Mouse (Mus musculus) ES-Bruce4 (cell line): ENCODE measurements around the gene Pitpnc1. TPM values are rescaled to one million over a fixed set of nuclear protein-coding genes. Genes with fewer than 3 reads are reported as not detected.
"Not testable (repeated sequence)": the region's sequence is repeated elsewhere in the genome, so short reads cannot be mapped to it uniquely, and the experiment has no call there.

Experiments
- H3K27ac ChIP-seq: 2 replicates; pipeline ENCODE4 v1.5.1; 2012; ENCODE audit warnings: low read length, inconsistent platforms; ENCODE audit not compliant: insufficient read depth
- H3K27me3 ChIP-seq: 2 replicates; pipeline ENCODE4 v1.6.1; 2012; ENCODE audit warnings: mild to moderate bottlenecking, low read length, inconsistent platforms; ENCODE audit not compliant: control insufficient read depth, poor library complexity, insufficient read depth, severe bottlenecking
- H3K36me3 ChIP-seq: 2 replicates; pipeline ENCODE4 v1.6.1; 2012; ENCODE audit warnings: inconsistent platforms, mild to moderate bottlenecking, low read length, moderate library complexity; ENCODE audit not compliant: control insufficient read depth, poor library complexity, insufficient read depth, severe bottlenecking
- H3K4me1 ChIP-seq: one replicate; pipeline ENCODE4 v1.8.1; 2011; ENCODE audit warnings: low read length; ENCODE audit not compliant: control insufficient read depth, insufficient read depth
- H3K4me3 ChIP-seq: 2 replicates; pipeline ENCODE4 v1.5.1; 2011; ENCODE audit warnings: low read depth, mild to moderate bottlenecking, low read length
- H3K9ac ChIP-seq: 2 replicates; pipeline ENCODE4 v1.6.1; 2012; ENCODE audit warnings: low read depth, mild to moderate bottlenecking, inconsistent platforms; ENCODE audit not compliant: poor library complexity, severe bottlenecking
- H3K9me3 ChIP-seq: replicated peaks from 2 replicates; pipeline ENCODE4 v1.6.1; 2012; ENCODE audit warnings: mild to moderate bottlenecking, low read length, inconsistent platforms; ENCODE audit not compliant: control insufficient read depth, poor library complexity, insufficient read depth, severe bottlenecking
- CTCF ChIP-seq: IDR thresholded peaks from one replicate; pipeline ENCODE4 v1.8.1; 2011; ENCODE audit warnings: low read depth, low read length
- EP300 ChIP-seq: IDR thresholded peaks from 2 replicates; pipeline ENCODE4 v1.6.1; 2011; ENCODE audit warnings: low read depth, low read length; ENCODE audit not compliant: insufficient read depth
- POLR2A ChIP-seq: IDR thresholded peaks from one replicate; pipeline ENCODE4 v1.8.1; 2011; ENCODE audit warnings: low read length; ENCODE audit not compliant: insufficient read depth
- polyA plus RNA-seq: library from polyadenylated mRNA; stranded (reverse); fragments of >200 nt; gene quantifications from 2 replicates; pipeline ENCODE4 v1.2.4, GENCODE M21; 2011; ENCODE audit warnings: low read depth; ENCODE audit not compliant: missing spikeins, insufficient read depth, insufficient read length

Pitpnc1 gene
- polyA plus RNA-seq: 25.4 and 27.1 TPM in 2 replicates

GRCm38 (mm10) chr11:107470521-107471041 is at the start of gene Pitpnc1:
Pitpnc1 (minus strand) TSS chr11:107470699.
- H3K36me3 ChIP-seq: no peaks in the 10 kb centered on the region
- TF ChIP-seq POLR2A: no peak
- no peak for TF ChIP-seq CTCF
- no peak for TF ChIP-seq EP300
- no peaks in the 10 kb centered on the region for H3K4me1 ChIP-seq
- peak within 1 kb of the TSS; percentile 22 for H3K27ac ChIP-seq
- H3K9me3 ChIP-seq: no peaks in the 10 kb centered on the region
- peak within 1 kb of the TSS; percentile 93 for H3K4me3 ChIP-seq
- no peaks in the 10 kb centered on the region for H3K27me3 ChIP-seq
- peak within 1 kb of the TSS; percentile 87 for H3K9ac ChIP-seq

- Histone ChIP-seq H3K4me1 (peaks cover 7% of the 10 kb centered on the region), H3K36me3 (no peaks in the 10 kb centered on the region), H3K4me3 (no peak overlapping the region), H3K27ac (peak overlapping the region; percentile 71), H3K9me3 (no peaks in the 10 kb centered on the region), H3K27me3 (no peaks in the 10 kb centered on the region), H3K9ac (no peak overlapping the region)
- TF ChIP-seq CTCF: no peak
- TF ChIP-seq EP300: no peak
- no peak for TF ChIP-seq POLR2A
These were observed 48.3 kb upstream of the Pitpnc1 start for GRCm38 (mm10) chr11:107518645-107519429.

- no peaks in the 10 kb centered on the region for H3K36me3 ChIP-seq
- H3K27me3 ChIP-seq: no peaks in the 10 kb centered on the region
- peaks cover 8% of the 10 kb centered on the region for H3K4me1 ChIP-seq
- H3K9me3 ChIP-seq: no peaks in the 10 kb centered on the region
- TF ChIP-seq CTCF: no peak
- TF ChIP-seq EP300: no peak
- peak overlapping the region; percentile 87 for H3K27ac ChIP-seq
- no peak overlapping the region for H3K4me3 ChIP-seq
- H3K9ac ChIP-seq: no peak overlapping the region
These were observed 45.9 kb upstream of the Pitpnc1 start for GRCm38 (mm10) chr11:107516387-107516786.

- Histone ChIP-seq H3K36me3 (no peaks in the 10 kb centered on the region), H3K4me3 (no peak overlapping the region), H3K27ac (no peak overlapping the region), H3K9me3 (no peaks in the 10 kb centered on the region), H3K9ac (no peak overlapping the region), H3K4me1 (peaks cover 2% of the 10 kb centered on the region), H3K27me3 (no peaks in the 10 kb centered on the region)
- TF ChIP-seq POLR2A (no peak), CTCF (no peak), EP300 (no peak)
These were observed 42.5 kb upstream of the Pitpnc1 start for GRCm38 (mm10) chr11:107513047-107513446.

GRCm38 (mm10) chr11:107511954-107512353 is 41.5 kb upstream of the Pitpnc1 start:
- not testable (repeated sequence) for H3K4me1 ChIP-seq, H3K27ac ChIP-seq, H3K9ac ChIP-seq, H3K36me3 ChIP-seq, H3K27me3 ChIP-seq, H3K4me3 ChIP-seq, H3K9me3 ChIP-seq
- TF ChIP-seq CTCF: peak; percentile 83
